Mouse (Mus musculus) mesoderm, embryonic 11.5 days (tissue): Measurements from ENCODE around the gene Fos.
"Not testable (repeated sequence)": the region's sequence is repeated elsewhere in the genome, so short reads cannot be mapped to it uniquely, and the experiment has no call there.

Experiments used
- DNase-seq: peaks from one replicate; pipeline ENCODE4 v3.0.0-alpha.2; 2012; ENCODE audit warnings: low read depth, low spot score

Fos gene

DNA sequence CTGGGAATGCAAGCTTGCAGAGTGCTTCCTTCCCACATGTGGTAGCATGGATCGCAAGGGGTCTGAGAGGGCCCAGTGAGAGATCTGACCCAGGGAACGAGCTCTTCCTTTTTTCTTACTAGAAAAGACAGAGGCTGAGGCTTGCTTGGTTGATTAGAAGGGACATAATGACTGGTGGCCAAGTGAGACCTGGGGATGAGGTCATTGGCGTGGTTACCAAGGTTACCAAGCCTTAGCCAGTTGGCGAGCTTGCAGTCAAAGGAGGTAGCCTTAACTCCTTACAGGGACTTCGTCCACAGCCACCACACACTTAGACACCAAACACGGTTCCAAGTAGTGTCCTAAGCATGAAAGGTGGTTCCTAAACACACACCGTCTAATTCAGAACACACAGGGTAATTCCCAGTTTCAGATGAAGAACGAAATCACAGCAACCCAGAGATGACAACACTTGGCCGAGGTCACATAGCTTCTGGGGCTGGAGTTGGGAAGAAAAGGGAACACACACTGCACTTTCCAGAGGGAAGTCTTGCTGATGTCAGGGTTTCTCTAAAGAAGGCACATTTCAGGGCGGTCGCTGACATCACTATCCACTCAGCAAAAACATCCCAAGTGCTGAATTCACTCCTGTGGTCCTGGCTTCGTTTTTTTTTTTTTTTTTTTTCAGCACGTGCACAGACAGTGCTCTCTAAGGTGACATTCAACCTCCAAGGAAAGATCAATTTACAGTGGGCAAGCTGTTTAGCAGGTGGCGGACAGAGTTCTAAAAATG is 49.9 kb downstream of the Fos start:
- DNase-seq: no peak

DNA sequence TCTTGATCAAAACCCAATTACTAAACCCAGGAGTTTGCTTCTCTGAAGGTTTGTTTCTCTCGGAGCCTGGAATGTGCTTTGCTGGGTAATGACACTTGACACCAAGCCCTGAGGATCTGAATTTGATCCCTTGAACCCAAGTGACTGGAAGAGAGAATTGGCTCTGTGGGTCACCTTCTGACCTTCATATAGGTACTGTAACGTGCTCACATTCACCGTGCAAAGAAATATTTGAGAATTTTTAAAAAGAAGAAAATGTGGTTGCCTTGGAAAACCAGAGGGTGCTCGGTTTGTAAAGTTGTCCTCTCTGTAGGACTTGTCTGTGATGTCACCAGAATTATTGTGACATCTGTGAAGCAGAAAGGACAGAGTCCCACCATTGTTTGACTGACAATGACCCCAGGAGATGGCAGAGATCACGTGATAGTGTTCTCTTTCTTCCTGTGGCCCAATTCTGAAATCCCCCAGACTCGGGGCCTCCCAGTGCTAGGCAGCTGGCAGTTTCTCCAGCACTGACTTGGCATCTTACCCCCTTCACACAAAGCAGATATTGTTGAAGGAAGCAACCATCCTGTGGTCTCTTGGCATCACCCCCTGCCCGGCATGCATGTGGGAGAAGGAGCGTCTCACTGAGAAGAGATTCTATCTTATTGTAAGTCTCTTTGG is 50.6 kb downstream of the Fos start:
- DNase-seq: no peak

DNA sequence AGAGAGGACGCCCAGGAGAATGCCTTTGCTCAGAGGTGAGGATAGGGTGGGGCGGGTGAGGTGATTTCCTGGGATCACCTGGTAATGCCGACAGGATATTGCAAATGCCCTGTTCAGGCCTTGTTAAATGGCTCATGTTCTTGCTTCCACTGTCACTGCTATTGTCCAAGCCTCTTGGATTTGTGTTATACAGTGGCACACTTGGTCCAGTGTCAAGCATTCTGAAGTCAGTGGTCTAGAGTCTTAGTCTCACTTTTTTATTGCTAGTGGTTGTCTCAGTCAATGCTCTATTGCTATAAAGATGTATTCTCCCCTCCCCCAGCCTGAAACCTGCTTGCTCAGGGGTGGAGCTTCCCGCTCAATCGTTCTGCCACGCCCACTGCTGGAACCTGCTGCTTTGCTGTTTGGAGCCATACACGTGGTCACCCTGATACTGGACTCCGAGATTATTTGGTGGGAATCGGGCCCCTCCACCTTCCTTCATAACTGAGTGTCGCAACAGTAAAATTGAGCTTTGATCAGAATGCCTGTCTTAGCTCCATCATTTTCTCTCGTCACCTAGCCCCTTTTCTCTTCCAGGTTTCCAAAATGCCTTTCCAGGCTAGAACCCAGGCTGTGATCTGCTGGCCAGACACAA is 51.3 kb downstream of the Fos start:
- DNase-seq: not testable (repeated sequence)
